Mouse (Mus musculus) B cell, adult 2 months (primary cell): ENCODE measurements around the gene Klra5.
"Not testable (repeated sequence)": the region's sequence is repeated elsewhere in the genome, so short reads cannot be mapped to it uniquely, and the experiment has no call there.

Source experiments
- DNase-seq, 2 experiments: peaks; one replicate each; pipeline ENCODE4 v3.0.0; 2022

Gene Klra5

GRCm38 (mm10) chr6:129917476-129917946 is at the start of gene Klra5:
Gene Klra5 (minus strand): TSS chr6:129917650.
- not testable (repeated sequence) for DNase-seq

DNA sequence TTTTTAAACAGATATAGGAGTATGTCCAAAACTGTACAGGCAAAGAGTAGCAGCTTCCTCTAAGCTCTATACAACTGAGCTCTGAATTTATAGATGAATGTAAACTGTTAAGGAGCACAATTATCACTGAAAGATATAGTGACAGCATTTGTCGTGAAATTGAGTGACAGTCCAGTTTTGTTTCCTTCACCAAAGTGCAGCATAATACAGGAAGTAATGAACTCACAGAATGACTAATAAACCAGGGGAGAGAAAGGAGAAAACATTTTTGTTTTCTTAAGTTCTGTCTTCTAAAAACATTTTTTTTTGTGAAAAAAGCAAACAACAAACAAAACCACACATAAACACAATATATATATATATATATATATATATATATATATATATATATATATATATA is 454 bp downstream of the Klra5 start:
- DNase-seq = no peak

DNA sequence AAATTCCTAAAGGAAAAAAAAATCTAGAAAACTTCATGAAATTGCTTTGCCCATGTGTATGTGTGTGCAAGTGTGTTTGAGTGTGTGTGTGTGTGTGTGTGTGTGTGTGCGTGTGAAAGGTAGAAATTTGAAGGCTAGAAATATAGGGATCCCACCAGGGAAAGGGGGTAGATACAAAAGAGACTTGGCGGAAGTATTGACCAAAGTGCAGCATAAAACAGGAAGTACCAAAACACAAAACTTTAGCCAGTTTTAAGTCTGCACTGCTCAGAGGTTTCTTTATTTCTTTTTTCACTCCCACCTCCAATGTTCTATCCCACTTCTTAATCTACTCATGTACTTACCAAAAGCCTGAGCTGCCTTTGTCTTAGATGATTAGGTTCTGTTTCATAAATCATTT is 34.9 kb downstream of the Klra5 start:
- DNase-seq = no peak

GRCm38 (mm10) chr6:129876549-129876948 is 40.9 kb downstream of the Klra5 start, which contains the start of gene Klra17:
Gene Klra17 (minus strand): TSS chr6:129876672.
- DNase-seq = no peak

DNA sequence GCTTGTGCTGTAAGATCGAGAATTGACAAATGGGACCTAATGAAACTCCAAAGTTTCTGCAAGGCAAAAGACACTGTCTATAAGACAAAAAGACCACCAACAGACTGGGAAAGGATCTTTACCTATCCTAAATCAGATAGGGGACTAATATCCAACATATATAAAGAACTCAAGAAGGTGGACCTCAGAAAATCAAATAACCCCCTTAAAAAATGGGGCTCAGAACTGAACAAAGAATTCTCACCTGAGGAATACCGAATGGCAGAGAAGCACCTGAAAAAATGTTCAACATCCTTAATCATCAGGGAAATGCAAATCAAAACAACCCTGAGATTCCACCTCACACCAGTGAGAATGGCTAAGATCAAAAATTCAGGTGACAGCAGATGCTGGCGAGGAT is 55.1 kb downstream of the Klra5 start, which contains the start of gene Gm17631:
TSS of gene Gm17631 (plus strand) at position 301 of the 400 bp plus-strand sequence.
- DNase-seq = not testable (repeated sequence)
